ENCODE assay signal across 11 mouse cellular contexts in genomic region chr4:100221978-100222737, GRCm38 (mm10).
DNase-seq lines count a peak whose midpoint lies in the region; ATAC-seq and TF ChIP-seq lines count a peak whose summit lies in the region.
"Had no signal": no experiment of that assay in that cellular context is flagged by ENCODE, and none has a peak within 500 bp of the region (broad histone marks: within the 10 kb centered on the region; RNA-seq: fewer than 3 reads in every experiment).

No protein-coding gene starts in this region.

- no peaks in the 10 kb centered on the region for H3K36me3 ChIP-seq in heart, embryonic 15.5 days
- H3K36me3 ChIP-seq in heart, embryonic 12.5 days = no peaks in the 10 kb centered on the region
- H3K36me3 ChIP-seq in limb, embryonic 14.5 days (ENCODE audit: control insufficient read depth, insufficient read depth, low read length) = no peaks in the 10 kb centered on the region
- H3K36me3 ChIP-seq: hindbrain, embryonic 15.5 days; midbrain, embryonic 10.5 days had no signal

- no peak for ATAC-seq in heart, embryonic 15.5 days (replicated peaks; ENCODE audit: insufficient number of reproducible peaks, insufficient read depth, low FRiP score, low read depth)
- ATAC-seq in heart, embryonic 12.5 days (ENCODE audit: insufficient number of reproducible peaks, low FRiP score) = no peak
- ATAC-seq in limb, embryonic 14.5 days (ENCODE audit: low FRiP score, low read depth) = no peak

- WGBS in heart, embryonic 15.5 days = 69% methylated on average over 13 of the region's 13 CpGs
- WGBS in heart, embryonic 12.5 days = 83% methylated on average over 13 of the region's 13 CpGs
- 43% methylated on average over 13 of the region's 13 CpGs for WGBS in limb, embryonic 14.5 days

- H3K9me3 ChIP-seq in heart, embryonic 15.5 days (replicated peaks) = no peaks in the 10 kb centered on the region
- no peaks in the 10 kb centered on the region for H3K9me3 ChIP-seq in heart, embryonic 12.5 days (replicated peaks)
- H3K9me3 ChIP-seq in limb, embryonic 14.5 days (ENCODE audit: control insufficient read depth, low read length) = no peaks in the 10 kb centered on the region
- H3K9me3 ChIP-seq: hindbrain, embryonic 15.5 days; midbrain, embryonic 10.5 days had no signal

- no peak overlapping the region for H3K4me3 ChIP-seq in heart, embryonic 15.5 days
- no peak overlapping the region for H3K4me3 ChIP-seq in heart, embryonic 12.5 days
- no peak overlapping the region for H3K4me3 ChIP-seq in limb, embryonic 14.5 days (replicated peaks; ENCODE audit: low read length)
- H3K4me3 ChIP-seq: hindbrain, embryonic 15.5 days; midbrain, embryonic 10.5 days had no signal

- no peak overlapping the region; the same call in 1 of the 2 replicates for H3K9ac ChIP-seq in heart, embryonic 15.5 days
- H3K9ac ChIP-seq in heart, embryonic 12.5 days = no peak overlapping the region
- H3K9ac ChIP-seq in limb, embryonic 14.5 days (ENCODE audit: low read depth, low read length, severe bottlenecking) = no peak overlapping the region
- H3K9ac ChIP-seq: hindbrain, embryonic 15.5 days had no signal

- TF ChIP-seq POLR2A in limb, embryonic 14.5 days (IDR thresholded peaks at IDR 0.05; ENCODE audit: borderline replicate concordance, extremely low read depth, insufficient read depth, insufficient read length) = no peak

- peak; percentile 77 for DNase-seq in cerebellum, adult 9-10 months
- DNase-seq in fibroblast of lung, adult 2 months (ENCODE audit: low read depth) = peak; percentile 57
- DNase-seq in limb, embryonic 14.5 days (ENCODE audit: low spot score) = peak; percentile 43
- DNase-seq in thymus, postnatal 10 days (ENCODE audit: low spot score in 2 of 2) = no peak
- DNase-seq in adrenal gland, postnatal 25 days = no peak
- DNase-seq: lung, adult 18-20 months; thymus, postnatal 36 days had no signal

- peaks cover 55% of the 10 kb centered on the region for H3K4me1 ChIP-seq in heart, embryonic 15.5 days (replicated peaks)
- peaks cover 49% of the 10 kb centered on the region for H3K4me1 ChIP-seq in heart, embryonic 12.5 days (replicated peaks)
- peaks cover 20% of the 10 kb centered on the region for H3K4me1 ChIP-seq in limb, embryonic 14.5 days (ENCODE audit: control insufficient read depth, insufficient read depth, low read length)

- H3K27ac ChIP-seq in heart, embryonic 15.5 days = peak overlapping the region; percentile 42
- no peak overlapping the region for H3K27ac ChIP-seq in heart, embryonic 12.5 days (ENCODE audit: poor library complexity, severe bottlenecking)
- no peak overlapping the region for H3K27ac ChIP-seq in limb, embryonic 14.5 days (replicated peaks; ENCODE audit: low read depth, low read length)
- H3K27ac ChIP-seq: hindbrain, embryonic 15.5 days; midbrain, embryonic 10.5 days had no signal

- H3K27me3 ChIP-seq in heart, embryonic 15.5 days = no peaks in the 10 kb centered on the region
- H3K27me3 ChIP-seq in heart, embryonic 12.5 days (replicated peaks) = no peaks in the 10 kb centered on the region
- H3K27me3 ChIP-seq in limb, embryonic 14.5 days (ENCODE audit: control insufficient read depth, insufficient read depth, low read length) = no peaks in the 10 kb centered on the region
- H3K27me3 ChIP-seq: hindbrain, embryonic 15.5 days had no signal

- no peak overlapping the region for H3K4me2 ChIP-seq in heart, embryonic 15.5 days
- H3K4me2 ChIP-seq in heart, embryonic 12.5 days = no peak overlapping the region
- no peak overlapping the region for H3K4me2 ChIP-seq in limb, embryonic 14.5 days (replicated peaks; ENCODE audit: low read depth, low read length, severe bottlenecking)
- H3K4me2 ChIP-seq: hindbrain, embryonic 15.5 days had no signal

Comparison
In these comparisons a context has a peak if more than half of its experiments do, and no peak if none do; other contexts are left out.
1. DNase-seq: peak in cerebellum, adult 9-10 months (single experiment), fibroblast of lung, adult 2 months (single experiment) and limb, embryonic 14.5 days (single experiment); none in thymus, postnatal 10 days (0 of 2) and adrenal gland, postnatal 25 days (single experiment).